Mouse (Mus musculus): ENCODE measurements around the gene Tnks2. TPM values are rescaled to one million over a fixed set of nuclear protein-coding genes. Genes with fewer than 3 reads are reported as not detected.

The Tnks2 gene
- 75.8 TPM in 1 of 2 replicates, not detected in the other for polyA plus RNA-seq (2012; ENCODE audit: insufficient read depth, insufficient read length, low replicate concordance, missing spikeins)

DNA sequence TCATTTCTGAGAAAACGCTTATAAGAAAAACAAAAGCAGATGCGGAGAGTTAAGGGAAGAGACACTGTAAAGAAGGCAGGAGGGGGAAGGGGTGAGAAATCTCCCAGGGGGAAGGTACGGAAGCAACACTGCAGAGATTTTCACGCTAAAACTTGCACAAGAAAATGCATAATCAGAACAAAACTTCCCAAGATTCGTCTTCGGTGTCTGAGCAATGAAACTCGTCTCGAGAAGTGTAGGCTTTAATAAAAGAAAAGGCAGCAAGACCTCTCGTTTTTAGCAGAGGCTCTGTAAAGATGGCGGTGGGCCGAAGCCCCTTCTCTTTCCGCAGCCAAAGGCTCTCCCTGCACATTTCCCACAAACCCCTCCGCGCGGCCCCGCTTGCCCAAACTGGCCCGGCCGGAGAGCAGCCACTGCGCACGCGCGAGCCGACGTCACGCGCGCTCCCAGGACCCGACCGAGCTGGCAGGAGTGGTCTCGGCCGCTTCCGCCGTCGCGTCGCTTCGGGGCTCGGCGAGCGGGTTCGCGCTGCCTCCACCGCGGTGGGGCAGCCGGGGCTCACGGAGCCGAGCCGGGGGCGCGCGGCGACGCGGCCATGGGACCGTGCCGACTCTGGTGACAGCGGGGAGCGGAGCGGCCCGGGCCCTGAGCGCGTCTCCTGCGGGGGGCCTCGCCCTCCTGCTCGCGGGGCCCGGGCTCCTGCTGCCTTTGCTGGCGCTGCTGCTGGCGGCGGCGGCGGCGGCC is at the start of gene Tnks2:
TSS of gene Tnks2 (plus strand) at position 445 of the 744 bp plus-strand sequence.
- Histone ChIP-seq H3K4me3 (ENCODE audit: insufficient read depth, low read depth, low read length) (peak within 1 kb of the TSS; percentile 98), H3K4me1 (ENCODE audit: control insufficient read depth, insufficient read depth, low read length) (peaks cover 8% of the 10 kb centered on the region), H3K27ac (ENCODE audit: insufficient read depth, low read depth, low read length) (peak within 1 kb of the TSS; percentile 92)
- TF ChIP-seq CTCF (IDR thresholded peaks at IDR 0.05; ENCODE audit: insufficient read depth, low read depth, low read length) (no peak), POLR2A (IDR thresholded peaks at IDR 0.05; ENCODE audit: insufficient read depth, low read depth, low read length) (peak; percentile 94)
- under 1% methylated on average over 73 of the region's 73 CpGs for WGBS

DNA sequence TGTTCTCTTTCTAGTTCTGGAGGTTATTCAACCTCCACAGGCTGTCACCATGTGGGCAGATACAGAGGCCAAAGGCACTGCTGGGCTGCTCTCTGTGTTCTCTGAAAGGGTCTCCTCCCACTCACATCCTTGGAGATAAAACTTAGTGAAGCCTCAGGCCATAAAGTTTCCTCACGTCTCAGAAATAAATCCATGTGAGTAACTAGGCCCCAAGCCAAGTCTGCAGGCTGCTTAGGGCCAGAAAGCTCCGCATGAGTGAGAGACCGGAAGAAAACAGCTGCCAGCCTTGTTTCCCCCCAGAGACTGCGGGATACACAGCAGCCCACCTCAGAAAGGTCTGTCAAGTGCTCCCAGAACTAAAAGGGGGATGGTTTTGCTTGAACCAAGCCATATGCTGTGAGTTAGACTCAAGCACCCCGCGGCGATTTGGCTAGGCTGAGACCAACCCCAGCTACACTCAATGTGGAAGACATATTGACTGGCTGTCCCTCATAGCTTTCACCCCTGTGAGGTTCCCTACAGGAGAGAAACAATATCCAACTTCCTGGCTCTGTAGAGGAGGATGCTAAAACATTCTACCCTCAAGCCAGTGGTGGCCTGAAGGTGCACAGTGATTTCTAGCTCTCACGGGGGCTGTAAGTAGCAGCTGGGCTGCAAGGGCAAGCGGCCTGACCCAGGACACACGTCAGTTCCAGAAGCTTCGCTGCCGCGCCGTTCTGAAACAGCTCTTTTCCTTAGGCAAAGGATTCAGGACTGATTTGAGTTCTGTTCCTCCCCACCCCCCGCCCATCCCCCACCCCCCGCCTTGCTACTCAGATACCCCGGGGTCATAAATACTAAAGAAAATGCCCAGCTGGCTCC is 43.9 kb upstream of the Tnks2 start:
- no peak overlapping the region for H3K27ac ChIP-seq (ENCODE audit: insufficient read depth, low read depth, low read length)
- 71% methylated on average over 17 of the region's 17 CpGs for WGBS
- TF ChIP-seq POLR2A (IDR thresholded peaks at IDR 0.05; ENCODE audit: insufficient read depth, low read depth, low read length) (no peak), CTCF (IDR thresholded peaks at IDR 0.05; ENCODE audit: insufficient read depth, low read depth, low read length) (no peak)

DNA sequence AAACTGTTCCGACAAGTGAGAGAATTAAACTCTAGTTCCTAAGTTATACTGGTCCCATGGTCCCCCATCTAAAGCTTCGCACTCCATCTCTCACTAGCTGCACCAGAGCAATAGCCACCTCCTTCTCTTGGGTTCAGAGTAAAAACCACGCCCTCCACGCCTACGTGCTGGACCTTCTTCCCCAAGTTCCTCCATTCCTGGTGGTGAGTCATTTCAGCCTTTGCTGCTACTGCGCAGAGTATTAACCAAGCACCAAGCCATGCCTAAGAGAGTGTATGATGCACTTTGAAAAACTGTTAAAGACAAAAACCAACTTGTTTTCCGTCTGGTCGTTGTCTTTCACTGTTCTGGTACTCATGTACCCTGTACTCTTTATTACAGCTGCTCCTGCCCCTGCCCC is 41.4 kb upstream of the Tnks2 start:
- Histone ChIP-seq H3K4me1 (ENCODE audit: control insufficient read depth, insufficient read depth, low read length) (no peaks in the 10 kb centered on the region), H3K27ac (ENCODE audit: insufficient read depth, low read depth, low read length) (no peak overlapping the region), H3K4me3 (ENCODE audit: insufficient read depth, low read depth, low read length) (no peak overlapping the region)
- TF ChIP-seq POLR2A (IDR thresholded peaks at IDR 0.05; ENCODE audit: insufficient read depth, low read depth, low read length) (no peak), CTCF (IDR thresholded peaks at IDR 0.05; ENCODE audit: insufficient read depth, low read depth, low read length) (no peak)
- 74% methylated on average over 8 of the region's 8 CpGs for WGBS

More for the DNA sequence above, 43.9 kb upstream of the Tnks2 start:
- Histone ChIP-seq H3K4me3 (ENCODE audit: insufficient read depth, low read depth, low read length) (no peak overlapping the region), H3K4me1 (ENCODE audit: control insufficient read depth, insufficient read depth, low read length) (no peaks in the 10 kb centered on the region)

DNA sequence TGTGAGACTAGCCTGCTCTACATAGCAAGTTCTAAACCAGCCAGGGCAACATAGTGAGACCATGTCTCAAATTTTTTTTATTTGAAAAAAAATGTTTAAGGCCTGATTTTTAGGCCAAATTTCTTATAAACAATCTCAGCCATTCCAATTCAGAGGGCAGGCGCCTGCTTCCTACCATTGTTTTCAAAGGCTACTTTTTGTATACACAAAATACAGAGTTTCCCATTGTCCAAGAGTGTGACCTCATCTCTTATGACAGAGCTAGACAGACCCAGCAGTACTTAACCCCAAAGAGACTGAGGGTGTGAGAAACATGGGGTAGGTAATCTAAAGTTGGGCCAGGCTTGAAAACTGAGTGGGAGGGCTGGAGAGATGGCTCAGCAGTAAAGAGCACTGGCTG is 40.6 kb upstream of the Tnks2 start:
- Histone ChIP-seq H3K27ac (ENCODE audit: insufficient read depth, low read depth, low read length) (no peak overlapping the region), H3K4me3 (ENCODE audit: insufficient read depth, low read depth, low read length) (no peak overlapping the region), H3K4me1 (ENCODE audit: control insufficient read depth, insufficient read depth, low read length) (no peaks in the 10 kb centered on the region)
- WGBS, result 83% methylated on average over 1 of the region's 1 CpGs
- TF ChIP-seq POLR2A (IDR thresholded peaks at IDR 0.05; ENCODE audit: insufficient read depth, low read depth, low read length) (no peak), CTCF (IDR thresholded peaks at IDR 0.05; ENCODE audit: insufficient read depth, low read depth, low read length) (no peak)

GRCm38 (mm10) chr19:36794008-36794407 is 40.0 kb upstream of the Tnks2 start:
- no peak overlapping the region for H3K27ac ChIP-seq (ENCODE audit: insufficient read depth, low read depth, low read length)
- TF ChIP-seq CTCF (IDR thresholded peaks at IDR 0.05; ENCODE audit: insufficient read depth, low read depth, low read length) (no peak), POLR2A (IDR thresholded peaks at IDR 0.05; ENCODE audit: insufficient read depth, low read depth, low read length) (no peak)
- H3K4me3 ChIP-seq (ENCODE audit: insufficient read depth, low read depth, low read length), result no peak overlapping the region
- H3K4me1 ChIP-seq (ENCODE audit: control insufficient read depth, insufficient read depth, low read length), result no peaks in the 10 kb centered on the region
- 95% methylated on average over 4 of the region's 4 CpGs for WGBS

DNA sequence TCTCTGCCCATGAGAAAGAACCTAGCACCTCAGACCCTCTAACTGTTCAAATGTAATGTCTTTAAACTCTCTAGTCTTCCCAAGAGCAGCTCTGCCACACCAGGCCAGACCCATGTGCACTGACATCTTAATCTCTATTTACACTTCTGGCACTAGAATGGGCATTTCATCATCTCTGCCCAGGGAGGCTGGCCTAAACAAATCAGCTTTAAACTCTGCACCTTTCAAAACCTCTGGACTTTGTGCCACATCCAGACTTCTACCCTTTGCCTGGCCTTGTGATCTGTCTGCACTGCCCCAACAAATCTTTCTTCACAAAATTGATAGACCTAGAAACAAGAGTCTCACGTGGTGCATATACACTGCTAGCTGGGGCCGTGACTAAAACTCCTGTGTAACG is 38.8 kb upstream of the Tnks2 start:
- Histone ChIP-seq H3K4me1 (ENCODE audit: control insufficient read depth, insufficient read depth, low read length) (peaks cover 3% of the 10 kb centered on the region; the same call in 1 of the 2 replicates), H3K4me3 (ENCODE audit: insufficient read depth, low read depth, low read length) (no peak overlapping the region), H3K27ac (ENCODE audit: insufficient read depth, low read depth, low read length) (no peak overlapping the region)
- WGBS, result 88% methylated on average over 3 of the region's 3 CpGs
- TF ChIP-seq CTCF (IDR thresholded peaks at IDR 0.05; ENCODE audit: insufficient read depth, low read depth, low read length) (no peak), POLR2A (IDR thresholded peaks at IDR 0.05; ENCODE audit: insufficient read depth, low read depth, low read length) (no peak)

GRCm38 (mm10) chr19:36796931-36797330 is 37.1 kb upstream of the Tnks2 start:
- TF ChIP-seq CTCF (IDR thresholded peaks at IDR 0.05; ENCODE audit: insufficient read depth, low read depth, low read length) (no peak), POLR2A (IDR thresholded peaks at IDR 0.05; ENCODE audit: insufficient read depth, low read depth, low read length) (no peak)
- H3K27ac ChIP-seq (ENCODE audit: insufficient read depth, low read depth, low read length), result no peak overlapping the region
- no peak overlapping the region for H3K4me3 ChIP-seq (ENCODE audit: insufficient read depth, low read depth, low read length)
- 88% methylated on average over 9 of the region's 9 CpGs for WGBS
- peaks cover 3% of the 10 kb centered on the region; the same call in 1 of the 2 replicates for H3K4me1 ChIP-seq (ENCODE audit: control insufficient read depth, insufficient read depth, low read length)

- no peak for TF ChIP-seq CTCF (IDR thresholded peaks at IDR 0.05; ENCODE audit: insufficient read depth, low read depth, low read length)
- TF ChIP-seq POLR2A (IDR thresholded peaks at IDR 0.05; ENCODE audit: insufficient read depth, low read depth, low read length), result no peak
- 91% methylated on average over 7 of the region's 7 CpGs for WGBS
- Histone ChIP-seq H3K4me1 (ENCODE audit: control insufficient read depth, insufficient read depth, low read length) (peaks cover 5% of the 10 kb centered on the region; the same call in 1 of the 2 replicates), H3K27ac (ENCODE audit: insufficient read depth, low read depth, low read length) (no peak overlapping the region), H3K4me3 (ENCODE audit: insufficient read depth, low read depth, low read length) (no peak overlapping the region)
These were observed 33.7 kb upstream of the Tnks2 start for GRCm38 (mm10) chr19:36800288-36800687.
